Mouse (Mus musculus) cerebellum, adult 11-12 months (tissue): ENCODE measurements around the gene Lrrc8c.
"Not testable (repeated sequence)": the region's sequence is repeated elsewhere in the genome, so short reads cannot be mapped to it uniquely, and the experiment has no call there.

Experiments used
- DNase-seq: peaks from one replicate; pipeline ENCODE4 v3.0.0; 2022

The Lrrc8c gene

GRCm38 (mm10) chr5:105609683-105610082, 90.5 kb downstream of the Lrrc8c start:
- no peak for DNase-seq

GRCm38 (mm10) chr5:105613002-105613401, 93.8 kb downstream of the Lrrc8c start:
- no peak for DNase-seq

GRCm38 (mm10) chr5:105614000-105614399, 94.8 kb downstream of the Lrrc8c start:
- no peak for DNase-seq

- no peak for DNase-seq
These were observed 95.7 kb downstream of the Lrrc8c start for GRCm38 (mm10) chr5:105614682-105615434.

- no peak for DNase-seq
These were observed 96.8 kb downstream of the Lrrc8c start for GRCm38 (mm10) chr5:105615871-105616454.

GRCm38 (mm10) chr5:105616538-105616937, 97.3 kb downstream of the Lrrc8c start:
- no peak for DNase-seq

- DNase-seq = no peak
These were observed 99.3 kb downstream of the Lrrc8c start for GRCm38 (mm10) chr5:105618510-105618909.

- DNase-seq = no peak
These were observed 100.5 kb downstream of the Lrrc8c start for GRCm38 (mm10) chr5:105619666-105620065.

GRCm38 (mm10) chr5:105620505-105621116, 101.4 kb downstream of the Lrrc8c start:
- DNase-seq = no peak

- DNase-seq = no peak
These were observed 104.0 kb downstream of the Lrrc8c start for GRCm38 (mm10) chr5:105623074-105623713.

- no peak for DNase-seq
These were observed 105.1 kb downstream of the Lrrc8c start for GRCm38 (mm10) chr5:105624257-105624656.

- no peak for DNase-seq
These were observed 106.4 kb downstream of the Lrrc8c start for GRCm38 (mm10) chr5:105625504-105626150.

GRCm38 (mm10) chr5:105626355-105626754, 107.2 kb downstream of the Lrrc8c start:
- DNase-seq = no peak

GRCm38 (mm10) chr5:105627093-105627492, 107.9 kb downstream of the Lrrc8c start:
- no peak for DNase-seq

GRCm38 (mm10) chr5:105629955-105630354, 110.8 kb downstream of the Lrrc8c start:
- DNase-seq = no peak

GRCm38 (mm10) chr5:105632066-105632465, 112.9 kb downstream of the Lrrc8c start:
- no peak for DNase-seq

- no peak for DNase-seq
These were observed 116.4 kb downstream of the Lrrc8c start for GRCm38 (mm10) chr5:105635576-105635975.

- no peak for DNase-seq
These were observed 117.5 kb downstream of the Lrrc8c start for GRCm38 (mm10) chr5:105636484-105637191.

GRCm38 (mm10) chr5:105638266-105638665, 119.1 kb downstream of the Lrrc8c start:
- not testable (repeated sequence) for DNase-seq

GRCm38 (mm10) chr5:105638916-105639315, 119.7 kb downstream of the Lrrc8c start:
- DNase-seq = no peak

GRCm38 (mm10) chr5:105639363-105639762, 120.2 kb downstream of the Lrrc8c start:
- DNase-seq = no peak

- DNase-seq = no peak
These were observed 123.3 kb downstream of the Lrrc8c start for GRCm38 (mm10) chr5:105642517-105642916.
